Mouse (Mus musculus) ZHBTc4 (cell line): ENCODE results near the gene Polr2g.
"Not testable (repeated sequence)": the region's sequence is repeated elsewhere in the genome, so short reads cannot be mapped to it uniquely, and the experiment has no call there.

Source experiments
- DNase-seq: peaks from one replicate; pipeline ENCODE4 v3.0.0-alpha.2; 2011; ENCODE audit warnings: low read depth, low spot score

The Polr2g gene

DNA sequence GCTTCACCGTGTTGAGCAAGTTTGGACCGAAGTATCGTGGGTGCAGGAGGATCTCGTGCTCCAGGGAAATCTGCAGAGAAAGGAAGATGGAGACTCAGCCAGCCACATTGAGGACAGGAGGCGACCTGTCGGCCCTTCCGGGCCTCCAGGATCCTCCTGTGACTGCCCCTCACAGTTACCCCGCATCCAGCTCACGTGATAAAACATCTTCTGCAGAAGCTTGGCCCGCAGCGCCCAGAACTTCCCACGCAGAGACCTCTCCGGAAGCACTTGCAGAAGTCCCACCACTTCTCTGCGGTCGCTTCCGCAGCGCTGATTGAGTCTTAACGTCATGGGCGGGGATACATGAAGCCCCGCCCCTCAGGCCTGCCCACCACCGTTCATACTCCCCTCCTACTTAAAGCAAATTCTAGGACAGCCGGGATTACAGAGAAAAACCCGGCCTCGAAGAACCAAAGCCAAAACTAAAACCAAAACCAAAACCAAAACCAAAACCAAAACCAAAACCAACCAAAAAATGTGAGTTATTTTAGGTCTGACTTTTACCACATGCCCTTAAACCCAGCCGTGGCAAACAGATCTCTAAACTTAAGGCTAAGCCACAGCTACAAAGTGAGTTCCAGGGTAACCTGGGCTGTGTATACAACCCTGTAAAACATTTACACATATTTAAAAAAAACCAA lies at the start of gene Polr2g:
Polr2g (minus strand) TSS at position 314 of the 683 bp plus-strand sequence.
- DNase-seq: peak; percentile 97

DNA sequence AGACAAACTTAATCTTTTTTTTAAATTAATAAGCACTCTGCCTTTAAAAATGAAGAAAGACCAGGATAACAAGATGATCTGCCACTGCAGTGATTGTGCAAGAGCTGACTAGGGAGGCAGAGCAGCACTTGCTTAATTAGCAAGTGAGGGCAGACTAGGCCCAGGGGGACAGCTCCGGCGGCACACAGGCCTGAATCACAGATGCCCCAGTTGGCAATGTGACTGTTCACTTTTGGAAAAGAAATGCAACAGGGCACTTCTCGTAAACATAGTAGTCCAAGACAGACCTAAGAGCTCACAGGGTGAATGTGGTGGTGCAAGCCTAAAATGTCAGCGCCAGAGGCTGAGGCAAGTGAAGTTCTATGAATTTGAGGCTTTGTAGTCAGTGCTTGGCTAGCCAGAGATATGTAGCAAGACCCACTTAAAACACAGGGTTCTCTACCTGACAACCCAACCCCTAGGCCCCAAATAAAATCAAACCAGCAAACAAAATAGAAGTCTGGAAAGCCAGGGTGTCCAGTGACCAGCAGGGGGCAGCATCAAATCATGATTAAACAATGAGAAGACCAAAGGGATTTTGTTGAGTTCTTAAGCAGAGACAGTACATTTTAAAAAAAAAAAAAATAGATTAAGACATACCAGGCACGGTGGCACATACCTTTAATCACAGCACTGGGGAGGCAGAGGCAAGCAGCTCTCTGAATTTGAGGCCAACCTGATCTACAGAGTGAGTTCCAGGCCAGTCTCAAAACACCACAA lies 46.2 kb upstream of the Polr2g start:
- peak; percentile 86 for DNase-seq

DNA sequence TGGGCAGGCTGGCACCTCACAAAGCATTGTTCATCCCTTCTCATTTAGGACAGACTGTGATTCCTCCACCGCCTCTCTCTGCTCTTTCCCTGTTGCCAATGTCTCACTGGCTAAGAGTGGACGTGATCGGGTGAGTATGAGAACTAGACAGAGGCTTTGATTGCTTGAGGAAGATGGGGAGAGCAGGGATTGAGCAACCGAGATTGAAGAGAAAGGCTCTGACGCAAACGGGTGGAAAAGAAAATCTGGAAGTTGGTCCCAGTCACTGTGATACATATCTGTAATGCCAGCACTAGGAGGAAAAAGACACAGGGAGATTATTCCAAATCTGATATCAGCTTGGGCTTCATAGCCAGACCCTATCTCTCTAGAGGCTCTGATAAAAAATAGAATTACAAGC lies 44.6 kb upstream of the Polr2g start:
- no peak for DNase-seq

DNA sequence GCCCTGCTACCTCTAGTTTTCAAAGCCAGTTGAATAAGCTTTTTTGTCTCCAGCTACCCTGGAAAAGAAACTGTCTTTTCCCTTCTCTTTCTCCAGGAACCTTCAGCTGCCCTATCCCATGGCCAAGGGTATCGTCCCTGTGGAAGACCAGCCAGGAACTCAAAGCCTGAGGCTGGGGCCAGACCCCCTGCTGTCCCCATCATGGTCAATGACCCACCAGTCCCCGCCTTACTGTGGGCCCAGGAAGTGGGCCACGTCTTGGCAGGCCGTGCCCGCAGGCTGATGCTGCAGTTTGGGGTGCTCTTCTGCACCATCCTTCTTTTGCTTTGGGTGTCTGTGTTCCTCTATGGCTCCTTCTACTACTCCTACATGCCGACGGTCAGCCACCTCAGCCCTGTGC lies 42.6 kb upstream of the Polr2g start:
- DNase-seq: no peak

DNA sequence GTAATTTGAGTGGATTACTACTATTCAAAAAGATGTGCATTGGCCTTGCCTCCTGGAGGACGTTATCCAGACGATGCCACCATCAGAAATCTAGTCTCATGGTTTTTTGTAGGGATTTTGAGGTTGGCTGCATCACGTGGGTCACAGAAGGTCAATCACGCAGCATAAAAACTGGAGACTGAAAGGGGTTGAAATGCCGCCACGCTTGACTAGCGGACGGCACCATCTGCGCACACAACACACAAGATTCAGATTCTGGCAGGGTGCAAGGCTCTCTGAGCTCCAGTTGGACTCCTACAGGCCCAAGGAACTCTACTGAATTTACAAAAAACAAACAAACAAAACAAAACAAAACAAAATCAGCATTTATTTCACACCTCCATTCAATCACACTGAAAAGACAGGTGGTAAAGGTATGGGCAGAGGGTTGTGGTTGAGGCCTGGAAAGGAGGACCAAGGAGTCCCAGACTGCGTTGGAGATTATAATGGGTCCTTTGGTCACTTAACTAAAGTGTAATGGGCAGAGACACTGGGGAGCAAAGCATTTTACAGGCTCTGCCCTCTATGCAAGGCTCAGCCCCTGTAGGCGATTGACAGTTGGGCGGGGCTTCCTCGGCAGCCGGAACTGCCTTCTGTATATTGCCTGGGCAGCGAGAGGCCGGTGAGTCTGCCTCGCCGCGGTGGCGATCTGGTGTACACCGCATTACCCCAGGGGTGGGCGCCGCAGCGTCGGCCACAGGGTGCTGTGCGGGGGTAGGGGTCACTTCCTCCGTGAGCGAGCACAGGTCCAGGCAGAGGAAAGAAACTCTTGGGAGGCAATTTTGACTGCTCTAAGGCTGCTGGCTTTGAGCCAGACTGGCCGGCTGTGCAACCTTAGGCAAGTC lies 41.8 kb upstream of the Polr2g start:
- peak; percentile 56 for DNase-seq

DNA sequence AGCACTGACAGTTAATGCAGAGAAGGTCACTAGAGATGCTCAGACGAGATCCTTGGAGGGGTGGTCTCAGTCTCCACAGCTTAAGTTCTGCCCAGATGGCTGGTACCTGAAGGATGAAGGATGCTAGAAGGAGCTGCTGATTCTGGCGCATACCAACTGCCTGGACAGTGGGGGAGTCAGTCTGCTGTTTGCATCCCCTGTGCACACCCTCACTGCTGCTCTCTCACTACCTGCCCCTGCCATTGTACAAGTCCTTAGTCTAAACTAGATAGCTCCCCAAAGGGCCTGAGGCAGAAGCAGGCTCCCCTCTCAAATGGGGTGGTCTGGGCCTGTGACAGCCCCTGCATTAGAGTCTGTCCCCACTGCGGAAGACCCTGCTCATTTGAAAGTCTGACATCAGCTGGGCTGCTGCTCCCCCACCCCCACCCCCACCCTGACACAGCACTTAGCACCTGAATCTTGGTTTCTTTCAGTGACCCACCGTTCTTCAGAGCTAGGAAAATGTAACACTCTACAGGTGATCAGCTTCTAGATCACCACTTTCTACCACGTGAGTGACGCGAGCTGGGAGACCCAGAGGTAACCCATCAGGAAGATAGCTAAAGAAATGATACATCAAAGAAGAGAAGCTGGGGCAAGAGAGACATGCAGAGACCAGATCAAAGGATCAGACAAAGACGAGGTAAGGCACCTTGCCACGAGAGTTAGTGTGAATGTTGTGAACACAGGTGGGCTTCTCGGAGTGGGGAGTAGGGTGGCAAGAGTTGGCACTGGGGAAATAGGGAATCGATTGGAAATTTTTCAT lies 40.9 kb upstream of the Polr2g start, which contains the start of gene Gng3:
Gng3 (minus strand) TSS at position 92 of the 805 bp plus-strand sequence.
- DNase-seq: peak; percentile 81

DNA sequence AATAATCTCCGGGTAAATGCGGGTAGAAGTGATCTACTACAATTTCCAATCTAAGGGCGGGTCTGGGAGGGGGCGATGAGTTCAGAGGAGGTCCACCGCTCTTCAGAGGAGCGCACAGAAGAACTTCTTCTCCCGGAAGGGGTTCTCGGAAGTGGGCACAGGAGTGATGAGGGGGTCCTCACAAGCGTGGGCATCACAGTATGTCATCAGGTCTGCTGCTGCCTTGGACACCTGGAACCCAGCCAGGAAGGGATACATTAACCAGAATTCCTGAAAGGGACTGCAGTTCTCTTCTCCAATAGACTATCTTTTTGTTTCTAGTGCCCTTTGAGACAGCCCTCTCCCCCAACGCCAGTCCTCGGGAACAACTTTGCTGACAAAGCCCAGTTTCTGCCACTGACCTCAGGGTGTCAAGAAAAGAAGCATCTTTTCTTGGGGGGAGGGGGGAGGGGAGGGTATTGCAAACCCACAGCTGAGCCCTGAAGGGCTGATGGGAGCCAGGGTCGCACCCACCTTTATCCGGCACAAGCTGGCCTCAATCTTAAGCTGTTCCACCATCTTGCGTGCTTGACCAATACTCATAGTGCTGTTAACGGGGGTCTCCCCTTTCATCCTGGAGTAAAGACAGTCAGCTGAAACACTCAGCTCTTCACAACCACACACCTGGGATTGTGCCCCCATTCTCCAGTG lies 39.8 kb upstream of the Polr2g start:
- DNase-seq: no peak

DNA sequence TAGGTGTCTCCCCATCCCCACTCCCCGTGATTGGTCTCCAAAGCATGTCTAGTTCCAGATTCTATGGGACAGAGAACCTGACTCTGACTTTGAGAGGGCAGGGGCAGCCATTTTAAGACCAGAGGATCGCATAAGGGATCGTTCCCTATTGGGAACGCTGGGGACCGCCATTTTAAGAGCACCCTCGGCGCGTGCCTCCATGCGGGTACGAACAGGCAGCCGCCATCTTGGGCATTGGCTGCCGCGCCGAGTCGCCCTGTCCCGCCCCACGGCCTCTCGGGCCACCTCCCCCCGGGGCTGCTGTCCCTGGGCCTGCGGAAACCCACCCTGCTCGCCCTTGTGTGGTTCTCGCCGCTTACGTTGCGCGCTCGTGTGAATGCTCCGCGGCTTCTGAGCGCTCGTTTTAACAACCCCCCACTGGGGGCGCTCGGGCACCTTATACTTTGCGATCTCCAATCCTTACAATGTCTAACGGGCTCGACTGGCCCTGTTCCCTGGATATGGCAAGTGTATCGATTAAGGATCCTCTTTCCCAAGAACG lies 38.9 kb upstream of the Polr2g start, which contains the start of gene Bscl2:
Bscl2 (plus strand) TSS at position 217 of the 541 bp plus-strand sequence.
- DNase-seq: peak; percentile 95

DNA sequence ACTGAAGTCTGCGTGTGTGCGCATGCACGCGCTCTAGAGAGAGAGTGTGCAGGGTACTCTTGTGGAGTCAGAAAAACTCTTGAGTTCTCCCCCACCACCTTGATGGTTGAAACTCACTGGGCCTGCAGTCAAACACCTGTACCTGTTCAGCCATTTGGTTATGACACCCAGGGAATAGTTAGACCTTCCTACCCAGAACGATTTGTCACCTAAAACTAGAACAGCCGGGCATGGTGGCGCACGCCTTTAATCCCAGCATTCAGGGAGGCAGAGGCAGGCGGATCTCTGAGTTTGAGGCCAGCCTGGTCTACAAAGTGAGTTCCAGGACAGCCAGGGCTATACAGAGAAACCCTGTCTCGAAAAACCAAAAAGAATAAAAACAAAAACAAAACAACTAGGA lies 38.0 kb upstream of the Polr2g start:
- DNase-seq: not testable (repeated sequence)

DNA sequence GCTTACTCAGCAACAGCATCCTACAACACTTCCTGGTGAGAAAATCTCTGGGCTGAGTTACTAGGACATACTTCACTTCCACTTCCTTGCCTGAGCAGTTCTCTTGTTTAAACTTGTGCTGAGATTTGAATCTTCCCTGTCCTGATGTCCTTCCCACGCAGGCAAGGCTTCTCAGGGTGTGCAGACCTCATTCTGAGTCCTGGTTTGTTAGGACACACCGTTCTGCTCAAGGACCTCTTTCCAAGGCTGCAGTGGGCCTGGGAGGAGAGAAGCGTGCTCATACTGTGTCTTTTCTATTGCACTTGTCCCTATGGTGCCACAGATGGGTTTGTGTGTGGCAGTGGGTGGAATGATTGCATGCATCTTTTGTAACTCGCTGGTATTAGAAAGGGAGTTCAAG lies 34.6 kb upstream of the Polr2g start:
- no peak for DNase-seq

DNA sequence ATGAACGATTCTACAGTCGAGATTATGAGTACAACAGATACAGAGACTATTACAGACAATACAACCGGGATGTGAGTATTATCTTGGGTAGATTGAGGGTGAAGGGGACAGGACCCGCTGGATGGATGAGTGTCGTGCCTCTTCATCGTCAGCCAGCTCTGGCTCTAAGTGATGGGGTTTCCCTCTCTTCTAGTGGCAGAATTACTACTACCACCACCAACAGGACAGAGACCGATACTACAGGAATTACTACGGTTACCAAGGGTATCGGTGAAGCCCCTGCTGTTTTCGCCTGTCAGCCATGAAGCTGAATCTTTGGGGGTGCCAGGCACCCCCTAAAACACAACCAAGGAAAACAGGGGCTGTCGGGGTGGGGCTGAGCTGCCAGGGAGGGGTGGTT lies 32.9 kb upstream of the Polr2g start:
- DNase-seq: peak; percentile 42

DNA sequence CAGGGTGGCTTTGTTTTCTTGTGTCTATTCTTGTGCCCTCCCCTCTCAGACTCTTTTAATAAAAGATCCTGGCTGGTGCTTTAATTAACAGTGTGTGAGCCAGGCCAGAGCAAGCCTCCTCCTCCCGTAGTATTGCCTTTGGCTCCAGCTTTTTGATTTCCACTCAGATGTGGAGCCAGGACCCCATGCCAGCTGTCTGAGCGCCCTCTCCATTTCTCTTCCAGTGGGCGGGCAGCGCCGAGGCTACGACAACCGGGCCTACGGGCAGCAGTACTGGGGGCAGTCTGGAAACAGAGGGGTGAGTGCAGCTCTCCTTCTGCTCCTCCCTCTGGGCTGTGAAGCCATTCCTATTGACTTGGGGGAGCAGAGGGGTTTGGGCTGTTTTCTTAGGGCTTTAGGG lies 32.3 kb upstream of the Polr2g start:
- DNase-seq: no peak

DNA sequence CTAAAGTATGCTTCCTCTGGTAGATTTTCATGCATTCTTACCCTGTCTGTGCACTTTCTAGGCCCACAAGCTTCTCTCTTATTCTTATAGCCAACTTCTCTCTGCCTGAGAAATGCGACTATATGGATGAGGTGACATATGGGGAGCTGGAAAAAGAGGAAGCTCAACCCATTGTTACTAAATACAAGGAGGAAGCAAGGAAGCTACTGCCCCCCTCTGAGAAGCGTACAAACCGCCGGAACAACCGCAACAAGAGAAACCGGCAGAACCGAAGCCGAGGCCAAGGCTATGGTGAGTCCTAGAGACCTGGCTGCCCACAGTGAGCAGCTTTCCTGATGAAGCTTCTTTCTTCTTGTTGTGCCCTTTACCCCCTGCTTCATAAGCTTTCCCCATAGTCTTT lies 31.3 kb upstream of the Polr2g start, which contains the start of gene AC129217.1:
AC129217.1 (plus strand) TSS at position 114 of the 400 bp plus-strand sequence.
- DNase-seq: no peak

DNA sequence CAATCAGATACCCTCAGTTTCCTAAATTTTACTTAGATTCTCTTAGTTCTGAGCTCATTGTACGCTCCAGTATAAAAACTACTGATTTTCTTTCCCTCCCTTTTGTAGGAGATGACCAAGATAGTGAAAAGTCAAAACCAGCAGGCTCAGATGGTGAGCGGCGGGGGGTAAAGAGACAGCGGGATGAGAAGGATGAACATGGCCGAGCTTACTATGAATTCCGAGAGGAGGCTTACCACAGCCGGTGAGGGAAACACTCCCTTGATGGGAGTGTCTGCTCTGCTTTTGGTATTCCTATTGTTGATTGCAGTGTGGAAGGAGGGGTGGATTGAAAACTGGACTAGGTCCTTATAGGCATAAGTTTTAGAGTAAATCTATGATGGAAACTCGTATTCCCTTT lies 24.3 kb upstream of the Polr2g start:
- DNase-seq: no peak

DNA sequence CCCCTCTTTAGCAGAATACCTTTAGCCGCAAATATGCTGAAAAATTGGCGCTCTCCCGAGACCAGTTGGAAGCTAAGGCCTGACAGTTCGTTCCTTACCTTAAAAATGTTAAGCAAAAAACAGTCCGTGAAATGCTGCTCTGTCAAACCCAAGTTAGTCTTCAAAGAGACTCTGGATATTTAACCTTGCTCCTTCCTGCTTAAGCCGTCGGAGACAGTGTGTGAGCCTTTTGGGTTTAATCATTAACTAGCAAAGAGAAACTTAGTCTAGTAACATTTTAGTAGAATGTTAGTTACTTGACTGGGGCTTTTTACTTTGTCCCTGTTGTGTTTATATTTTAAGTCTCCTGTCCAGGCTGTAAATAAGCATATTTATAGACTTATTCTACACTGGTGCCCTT lies 22.8 kb upstream of the Polr2g start:
- DNase-seq: no peak

DNA sequence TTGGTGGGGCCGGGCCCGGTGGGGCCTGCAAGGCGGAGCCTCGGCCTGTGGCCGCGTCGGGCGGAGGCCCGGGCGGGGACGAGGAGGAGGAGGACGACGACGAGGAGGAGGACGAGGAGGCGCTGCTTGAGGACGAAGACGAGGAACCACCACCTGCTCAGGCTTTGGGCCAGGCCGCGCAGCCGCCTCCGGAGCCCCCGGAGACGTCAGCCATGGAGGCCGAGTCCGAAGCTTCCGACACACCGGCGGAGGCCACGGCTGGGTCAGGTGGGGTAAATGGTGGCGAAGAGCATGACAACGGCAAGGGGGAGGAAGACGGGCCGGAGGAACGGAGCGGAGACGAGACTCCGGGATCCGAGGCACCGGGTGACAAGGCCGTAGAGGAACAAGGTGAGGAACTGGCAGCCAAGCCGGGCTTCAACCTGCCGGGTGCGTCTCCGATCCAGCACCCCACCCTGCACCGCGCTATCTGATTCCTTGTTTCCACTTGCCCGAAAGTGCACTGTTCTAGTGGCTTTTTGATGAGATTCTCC lies 22.1 kb upstream of the Polr2g start:
- DNase-seq: no peak

DNA sequence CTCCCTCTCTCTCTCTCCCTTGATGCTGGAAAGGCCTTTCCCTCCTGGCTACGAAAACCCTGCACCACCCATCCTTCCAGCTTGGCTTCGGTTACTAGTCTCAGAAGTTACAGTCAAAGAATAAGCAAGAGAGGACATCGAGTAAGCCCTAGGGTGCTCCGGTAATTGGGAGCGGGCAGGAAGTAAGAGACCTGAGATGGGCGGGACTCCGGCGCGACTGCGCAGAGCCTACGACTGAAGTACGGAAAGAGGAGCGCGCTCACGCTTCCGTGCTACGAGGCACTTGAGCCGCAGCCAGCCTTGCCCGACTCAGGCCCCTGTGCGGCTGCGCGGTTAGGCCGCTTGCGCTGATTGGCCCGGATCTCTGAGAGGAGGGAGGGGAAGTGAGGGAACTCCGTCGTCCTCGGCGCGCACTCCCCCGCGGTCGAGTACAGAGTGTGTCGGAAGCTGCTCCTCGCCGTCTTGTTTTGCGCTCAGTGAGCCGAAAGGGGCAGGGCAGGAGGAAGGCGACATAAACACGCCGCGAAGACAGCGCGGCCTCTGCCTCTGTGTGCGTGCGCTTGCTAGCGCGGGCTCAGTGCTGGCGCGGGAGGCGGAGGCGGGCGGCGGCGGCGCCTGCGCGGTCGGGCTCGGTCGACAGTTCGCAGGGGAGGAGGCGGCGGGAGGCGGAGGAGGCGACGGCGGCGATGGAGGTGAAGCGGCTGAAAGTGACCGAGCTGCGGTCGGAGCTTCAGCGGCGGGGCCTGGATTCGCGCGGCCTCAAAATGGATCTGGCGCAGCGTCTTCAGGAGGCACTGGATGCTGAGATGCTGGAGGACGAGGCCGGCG lies 21.4 kb upstream of the Polr2g start, which contains the start of gene Hnrnpul2:
Hnrnpul2 (plus strand) TSS at position 415 of the 828 bp plus-strand sequence.
- DNase-seq: peak; percentile 100

DNA sequence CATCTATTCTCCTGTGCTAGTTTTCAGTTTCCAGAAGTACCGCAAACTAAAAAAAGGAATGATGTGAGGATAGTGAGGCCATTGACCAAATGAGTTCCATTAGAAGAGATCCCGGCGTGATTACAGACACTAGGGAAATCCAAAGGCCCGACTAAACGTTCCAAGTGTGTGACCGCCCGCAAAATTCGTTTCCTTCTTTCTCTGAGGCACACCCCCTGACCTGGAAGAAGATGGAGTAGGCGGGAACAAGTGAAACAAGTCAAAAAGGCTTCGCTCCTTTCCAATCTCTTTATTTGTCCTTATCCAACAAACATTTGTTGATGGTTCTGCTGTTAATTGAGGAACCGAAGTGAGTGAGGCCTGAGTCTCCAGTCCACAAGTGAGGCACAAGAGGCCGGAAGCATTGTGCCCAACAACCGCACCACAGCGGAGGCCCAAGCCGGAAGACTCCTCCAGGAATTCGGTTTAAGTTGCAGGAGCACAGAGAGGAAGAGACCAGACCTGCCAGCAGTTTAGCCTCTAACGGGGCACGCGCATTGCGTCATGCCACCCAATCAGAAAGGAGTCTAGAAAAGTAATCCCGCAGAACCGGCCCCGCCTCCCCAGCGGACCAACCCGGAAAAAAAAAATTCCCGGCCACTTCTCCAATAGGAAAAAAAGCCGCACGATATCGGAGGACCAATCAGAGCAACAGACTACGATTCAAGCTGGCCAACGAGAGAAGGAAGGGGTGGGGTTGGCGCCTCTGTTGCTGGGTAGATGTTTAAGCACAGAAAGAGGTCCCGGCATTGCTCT lies 20.6 kb upstream of the Polr2g start, which contains the start of gene Ttc9c:
Ttc9c (minus strand) TSS at position 533 of the 795 bp plus-strand sequence.
- peak; percentile 99 for DNase-seq
